Mouse (Mus musculus): ENCODE results near the gene Tnip2. TPM values are rescaled to one million over a fixed set of nuclear protein-coding genes. Genes with fewer than 3 reads are reported as not detected.

Tnip2 gene
- polyA plus RNA-seq, 1 experiment from 2014 or later: 13.0 TPM

Other genes with a start within 250 kb of the Tnip2 start
- 4.7 and 6.1 TPM in 2 replicates for gene Zfyve28, start 225.5 kb downstream of the Tnip2 start, polyA plus RNA-seq (2015; fragmentation: Nextera tagmentation; extraction: Ambion mirVana)
- gene Cfap99, start 225.4 kb downstream of the Tnip2 start, polyA plus RNA-seq (2015; fragmentation: Nextera tagmentation; extraction: Ambion mirVana): 0.10 and 0.28 TPM in 2 replicates
- 130 and 132 TPM in 2 replicates for gene Rnf4, start 177.7 kb downstream of the Tnip2 start, polyA plus RNA-seq (2015; fragmentation: Nextera tagmentation; extraction: Ambion mirVana)
- 17.6 and 19.4 TPM in 2 replicates for gene Fam193a, start 144.1 kb downstream of the Tnip2 start, polyA plus RNA-seq (2015; fragmentation: Nextera tagmentation; extraction: Ambion mirVana)
- gene Sh3bp2, start 11.8 kb upstream of the Tnip2 start, polyA plus RNA-seq (2015; fragmentation: Nextera tagmentation; extraction: Ambion mirVana): 25.4 and 25.9 TPM in 2 replicates
- gene Add1, start 59.7 kb upstream of the Tnip2 start, polyA plus RNA-seq (2015; fragmentation: Nextera tagmentation; extraction: Ambion mirVana): 218 and 221 TPM in 2 replicates
- 106 and 118 TPM in 2 replicates for gene Mfsd10, start 123.2 kb upstream of the Tnip2 start, polyA plus RNA-seq (2015; fragmentation: Nextera tagmentation; extraction: Ambion mirVana)
- gene Nop14, start 146.2 kb upstream of the Tnip2 start, polyA plus RNA-seq (2015; fragmentation: Nextera tagmentation; extraction: Ambion mirVana): 20.2 and 21.1 TPM in 2 replicates
- 2.7 and 2.8 TPM in 2 replicates for gene Grk4, start 146.4 kb upstream of the Tnip2 start, polyA plus RNA-seq (2015; fragmentation: Nextera tagmentation; extraction: Ambion mirVana)
- 15.8 and 17.1 TPM in 2 replicates for gene Htt, start 247.7 kb upstream of the Tnip2 start, polyA plus RNA-seq (2015; fragmentation: Nextera tagmentation; extraction: Ambion mirVana)

All from midbrain, embryonic 15.5 days (tissue).